Mouse (Mus musculus) gastrocnemius, adult 2 months (tissue): Measurements from ENCODE around the gene Senp7. TPM values are rescaled to one million over a fixed set of nuclear protein-coding genes. Genes with fewer than 3 reads are reported as not detected.
"Not testable (repeated sequence)": the region's sequence is repeated elsewhere in the genome, so short reads cannot be mapped to it uniquely, and the experiment has no call there.

Experiments
- DNase-seq: peaks from one replicate; pipeline ENCODE4 v3.0.0; 2022
- H3K27ac ChIP-seq: fragments of 200-600 bp; 2 replicates; pipeline ENCODE4 v1.8.1; 2022; ENCODE audit warnings: mild to moderate bottlenecking
- H3K4me3 ChIP-seq: fragments of 200-600 bp; 2 replicates; pipeline ENCODE4 v1.8.1; 2022; ENCODE audit warnings: mild to moderate bottlenecking, moderate library complexity
- CTCF ChIP-seq: fragments of 200-600 bp; IDR thresholded peaks from 2 replicates; pipeline ENCODE4 v1.8.1; 2022; ENCODE audit warnings: antibody characterized with exemption, mild to moderate bottlenecking, moderate library complexity
- intact Hi-C: fragments of 180-260 bp; cut with DNase I; formaldehyde crosslinking; loops from one replicate; pipeline ENCODE4 v1.15.1; 2025
- total RNA-seq, 2 experiments: library from RNA; stranded (reverse); gene quantifications; 2 replicates each; pipeline ENCODE4 v1.2.3; 2021

The Senp7 gene
- total RNA-seq, 2 experiments from 2014 or later, result 10.9 to 14.6 TPM

DNA sequence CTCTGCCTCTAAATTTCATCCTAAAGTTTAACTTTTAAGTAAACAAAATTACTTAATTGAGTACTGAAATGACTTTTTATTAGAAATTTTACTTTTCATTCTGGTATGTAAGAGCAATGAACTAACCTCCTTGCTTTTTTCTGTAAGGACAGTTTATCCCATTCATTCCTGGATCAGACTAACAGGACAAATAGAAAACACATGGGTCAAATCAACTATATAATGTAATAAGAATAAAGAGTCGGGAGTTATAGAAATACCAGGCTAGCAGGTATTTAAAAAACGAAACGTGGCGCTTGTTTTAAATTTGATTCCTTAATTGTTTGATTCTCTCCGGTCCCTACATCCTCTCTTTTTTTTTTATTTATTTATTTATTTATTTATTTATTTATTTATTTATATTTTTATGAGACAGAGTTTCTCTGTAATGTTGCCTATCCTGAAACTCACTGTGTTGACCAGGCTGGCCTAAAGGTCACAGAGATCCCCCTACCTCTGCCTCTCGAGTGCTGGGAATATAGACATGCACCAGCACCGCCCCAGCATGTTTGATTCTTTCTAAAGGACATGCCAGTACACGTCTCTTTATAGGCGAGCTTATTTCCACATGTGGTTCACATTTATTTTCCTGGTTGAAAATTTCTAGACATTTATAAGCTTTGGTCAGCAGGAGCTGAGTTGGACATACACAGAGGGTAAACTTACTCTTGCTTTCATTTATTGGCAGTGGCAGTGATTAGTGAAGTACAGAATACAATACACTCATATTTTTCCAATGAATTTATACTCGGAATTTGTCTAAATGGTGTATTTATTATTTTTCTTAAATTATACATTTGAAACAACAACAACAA is 69.4 kb downstream of the Senp7 start:
- Histone ChIP-seq H3K4me3 (no peak overlapping the region), H3K27ac (no peak overlapping the region)
- intact Hi-C loops, result no loop called here
- no peak for DNase-seq
- TF ChIP-seq CTCF, result no peak

DNA sequence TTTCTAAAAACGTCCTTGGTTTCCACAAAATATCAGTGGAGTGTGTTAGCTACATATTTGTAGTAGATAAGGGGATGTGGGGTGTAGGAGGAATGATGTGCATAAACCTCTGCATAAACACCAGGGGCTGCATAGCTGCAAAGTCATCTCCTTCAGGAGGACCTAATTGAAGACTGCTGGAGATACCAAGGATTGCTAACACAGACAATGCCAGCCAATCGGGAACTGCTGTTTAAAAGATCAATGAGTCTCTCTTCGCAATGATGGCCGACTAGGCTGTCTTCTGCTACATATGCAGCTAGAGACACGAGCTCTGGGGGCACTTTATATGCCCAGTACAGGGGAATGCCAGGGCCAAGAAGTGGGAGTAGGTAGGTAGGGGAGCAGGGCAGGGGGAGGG is 74.4 kb downstream of the Senp7 start:
- no peak for TF ChIP-seq CTCF
- Histone ChIP-seq H3K4me3 (no peak overlapping the region), H3K27ac (no peak overlapping the region)
- intact Hi-C loops, result no loop called here
- DNase-seq, result no peak

- H3K4me3 ChIP-seq, result no peak overlapping the region
- intact Hi-C loops, result no loop called here
- no peak overlapping the region for H3K27ac ChIP-seq
- no peak for DNase-seq
- TF ChIP-seq CTCF, result no peak
Observed at GRCm38 (mm10) chr16:56124045-56124444, 75.9 kb downstream of the Senp7 start.

DNA sequence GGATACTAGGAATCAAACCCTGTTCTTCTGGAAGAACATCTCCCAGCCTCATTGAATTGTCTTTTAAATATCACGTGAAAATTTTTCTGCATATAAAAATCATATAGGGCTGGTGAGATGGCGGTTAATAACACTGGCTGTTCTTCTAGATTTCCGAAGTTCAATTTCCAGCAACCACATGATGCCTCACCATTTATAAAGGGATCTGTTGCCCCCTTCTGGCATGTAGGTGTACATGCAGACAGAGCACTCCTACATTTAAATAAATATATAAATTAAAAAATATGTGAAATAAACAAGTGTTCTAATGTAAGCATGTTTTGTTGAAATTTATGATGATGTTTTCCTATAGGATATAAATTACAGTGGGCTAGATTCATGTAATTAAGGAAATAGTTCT is 83.5 kb downstream of the Senp7 start:
- no peak for DNase-seq
- no peak overlapping the region for H3K4me3 ChIP-seq
- intact Hi-C loops, result loop anchor here (5.0 kb wide), 2 partner anchors 64 to 179 kb away; no protein-coding TSS in a partner anchor
- H3K27ac ChIP-seq, result no peak overlapping the region
- peak; percentile 81 for TF ChIP-seq CTCF

DNA sequence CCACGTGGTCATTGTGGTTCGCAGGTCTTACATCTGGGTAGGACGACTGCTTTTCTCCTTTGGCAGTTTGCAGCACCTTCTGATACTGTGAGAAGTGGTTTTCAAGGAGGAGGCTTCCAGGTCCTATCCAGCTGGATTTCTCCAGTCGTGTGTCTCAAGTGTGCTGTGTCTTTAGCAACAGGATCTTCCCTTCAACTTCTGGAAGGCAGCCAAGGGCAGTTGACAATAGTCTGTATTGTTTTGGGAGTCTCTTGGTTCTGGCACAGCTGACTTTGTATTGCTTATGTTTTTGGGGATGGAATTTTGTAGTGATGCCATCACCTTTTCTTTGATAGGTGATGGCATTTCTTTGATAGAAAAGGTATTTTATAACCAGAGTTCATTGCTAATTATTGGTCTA is 86.0 kb downstream of the Senp7 start:
- no peak overlapping the region for H3K4me3 ChIP-seq
- intact Hi-C loops, result loop anchor here (5.0 kb wide), 2 partner anchors 67 to 182 kb away; no protein-coding TSS in a partner anchor
- no peak for DNase-seq
- no peak overlapping the region for H3K27ac ChIP-seq
- TF ChIP-seq CTCF, result no peak

DNA sequence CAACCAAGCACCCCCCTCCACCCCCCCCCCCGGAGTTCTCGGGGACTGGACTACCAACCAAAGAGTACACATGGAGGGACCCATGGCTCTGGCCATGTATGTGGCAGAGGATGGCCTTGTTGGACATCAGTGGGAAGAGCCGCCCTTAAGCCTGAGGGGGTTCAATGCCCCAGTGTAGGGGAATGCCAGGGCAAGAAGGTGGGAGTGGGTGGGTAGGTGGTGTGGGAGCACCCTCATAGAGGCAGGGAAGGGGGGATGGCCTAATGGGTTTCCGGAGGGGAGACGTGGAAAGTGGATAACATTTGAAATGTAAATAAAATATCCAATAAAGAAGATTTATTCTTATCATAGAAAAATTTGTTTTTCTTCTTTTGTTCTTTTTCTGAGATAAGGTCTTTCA is 89.5 kb downstream of the Senp7 start:
- H3K27ac ChIP-seq, H3K4me3 ChIP-seq, intact Hi-C loops, DNase-seq: not testable (repeated sequence)

DNA sequence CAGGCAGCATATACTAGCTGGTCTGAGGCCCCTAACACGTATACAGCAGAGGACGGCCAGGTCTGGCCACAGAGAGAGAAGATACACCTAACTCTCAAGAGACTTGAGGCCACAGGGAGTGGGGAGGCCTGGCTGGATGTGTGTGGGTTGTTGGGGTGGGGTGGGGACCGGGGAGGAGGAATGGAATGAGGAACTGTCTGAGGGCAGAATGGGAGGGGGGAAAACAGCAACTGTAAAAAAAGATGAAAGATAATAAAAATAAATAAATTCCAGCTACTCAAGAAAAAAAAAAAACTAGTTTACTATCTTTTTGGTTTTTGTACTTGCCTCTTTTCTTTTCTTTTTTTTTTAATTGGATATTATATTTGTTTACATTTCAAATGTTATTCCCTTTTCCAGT is 91.8 kb downstream of the Senp7 start:
- DNase-seq, result no peak
- no peak overlapping the region for H3K4me3 ChIP-seq
- intact Hi-C loops, result no loop called here
- no peak overlapping the region for H3K27ac ChIP-seq
- no peak for TF ChIP-seq CTCF

- no peak for DNase-seq
- TF ChIP-seq CTCF, result no peak
- intact Hi-C loops, result no loop called here
- Histone ChIP-seq H3K4me3 (no peak overlapping the region), H3K27ac (no peak overlapping the region)
Observed at GRCm38 (mm10) chr16:56144876-56145555, 96.9 kb downstream of the Senp7 start.

DNA sequence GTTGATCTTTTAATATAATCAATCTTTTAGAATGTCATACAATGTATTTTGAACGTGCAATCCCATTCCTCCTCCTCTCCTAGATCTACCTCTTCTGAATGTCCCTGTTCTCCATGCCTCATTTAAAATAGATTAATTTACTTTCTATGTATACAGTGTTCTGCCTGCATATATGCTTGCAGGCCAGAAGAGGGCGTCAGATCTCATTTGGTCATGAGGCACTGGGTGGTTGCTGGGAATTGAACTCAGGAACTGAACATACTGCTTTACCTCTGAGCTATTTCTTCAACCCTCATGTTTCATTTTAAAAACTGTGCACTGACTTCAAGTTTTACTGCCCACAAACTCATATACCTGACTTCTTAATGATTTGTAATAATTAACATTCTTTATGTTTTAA is 99.5 kb downstream of the Senp7 start:
- no peak for DNase-seq
- TF ChIP-seq CTCF, result no peak
- no peak overlapping the region for H3K27ac ChIP-seq
- no peak overlapping the region for H3K4me3 ChIP-seq
- intact Hi-C loops, result no loop called here

GRCm38 (mm10) chr16:56163466-56163865 is 115.3 kb downstream of the Senp7 start:
- intact Hi-C loops, result no loop called here
- TF ChIP-seq CTCF, result no peak
- DNase-seq, result no peak

GRCm38 (mm10) chr16:56170247-56170646 is 122.1 kb downstream of the Senp7 start:
- intact Hi-C loops, result no loop called here
- no peak for TF ChIP-seq CTCF
- no peak for DNase-seq
- Histone ChIP-seq H3K27ac (no peak overlapping the region), H3K4me3 (no peak overlapping the region)

More at GRCm38 (mm10) chr16:56163466-56163865, 115.3 kb downstream of the Senp7 start:
- no peak overlapping the region for H3K4me3 ChIP-seq
- H3K27ac ChIP-seq, result no peak overlapping the region

DNA sequence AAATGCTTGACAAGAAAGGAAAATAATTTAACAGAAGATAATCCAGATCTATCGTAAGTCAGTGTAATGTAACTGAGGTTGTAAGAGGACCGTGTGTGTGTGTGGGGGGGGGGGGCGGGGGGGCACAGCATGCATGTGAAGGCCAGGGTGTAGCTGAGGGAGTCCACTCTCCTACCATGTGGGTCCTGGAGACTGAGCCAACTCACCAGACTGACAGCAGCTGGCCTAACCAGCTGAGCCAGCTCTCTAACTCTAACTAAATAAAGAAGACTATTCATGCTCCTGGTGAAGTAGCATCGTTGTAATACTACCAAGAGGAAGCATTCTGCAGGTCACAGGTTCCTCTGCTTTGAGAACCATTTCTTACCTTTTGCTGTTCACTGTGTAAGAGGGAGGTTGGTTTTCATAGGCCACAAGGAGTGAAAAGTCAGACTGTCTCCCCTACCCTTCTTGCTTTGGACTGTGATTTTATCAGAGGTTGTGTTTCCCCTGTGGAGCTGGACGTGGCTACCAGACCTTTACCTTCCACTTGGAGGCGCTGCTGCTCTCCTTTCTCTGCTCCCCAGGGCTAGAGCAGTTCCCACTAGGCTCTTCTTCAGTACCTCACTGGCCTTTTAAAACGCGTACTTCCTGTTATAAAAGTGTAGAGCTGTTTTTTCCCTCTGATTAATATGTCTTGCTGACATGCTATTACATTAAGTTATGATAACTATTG is 127.9 kb downstream of the Senp7 start:
- peak; percentile 27 for DNase-seq
- Histone ChIP-seq H3K4me3 (no peak overlapping the region), H3K27ac (no peak overlapping the region)
- peak; percentile 42 for TF ChIP-seq CTCF
- intact Hi-C loops, result no loop called here

DNA sequence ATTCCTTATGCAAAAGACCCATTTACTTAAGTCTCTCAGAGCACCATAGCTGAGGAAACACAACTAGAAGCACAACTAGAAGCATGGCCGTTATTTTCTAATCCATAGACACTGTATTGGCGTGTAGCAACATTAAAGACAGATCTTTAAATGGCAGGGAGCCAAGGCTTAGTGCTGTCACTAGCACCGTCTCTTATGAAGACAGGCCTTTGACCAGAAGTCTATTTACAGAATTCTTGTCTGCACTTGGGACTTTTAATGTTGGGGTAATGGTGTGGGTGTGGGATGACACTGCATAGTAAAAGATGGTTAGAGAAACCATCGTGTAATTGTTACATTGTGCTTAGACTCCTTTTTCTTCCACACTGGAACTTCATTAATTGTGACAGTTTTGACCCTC is 138.7 kb downstream of the Senp7 start:
- no peak for TF ChIP-seq CTCF
- intact Hi-C loops, result no loop called here

More for the DNA sequence above, 138.7 kb downstream of the Senp7 start:
- Histone ChIP-seq H3K27ac (no peak overlapping the region), H3K4me3 (no peak overlapping the region)
- DNase-seq, result no peak
